Mouse (Mus musculus): ENCODE results near the gene Lhfpl4. TPM values are rescaled to one million over a fixed set of nuclear protein-coding genes. Genes with fewer than 3 reads are reported as not detected.
A peak's percentile ranks its signal among the peaks of the same experiment; 100 is the strongest.

Lhfpl4 gene
- polyA plus RNA-seq, 1 experiment from 2014 or later: 47.1 TPM

- Histone ChIP-seq H3K4me2 (no peak overlapping the region), H3K9ac (no peak overlapping the region), H3K9me3 (no peaks in the 10 kb centered on the region), H3K27me3 (no peaks in the 10 kb centered on the region), H3K36me3 (peaks cover 31% of the 10 kb centered on the region), H3K27ac (replicated peaks) (no peak overlapping the region), H3K4me1 (replicated peaks) (peaks cover 12% of the 10 kb centered on the region), H3K4me3 (no peak overlapping the region)
- ATAC-seq (ENCODE audit: low read depth): no peak
- WGBS: 86% methylated on average over 21 of the region's 21 CpGs
These were observed 10.2 kb downstream of the Lhfpl4 start for GRCm38 (mm10) chr6:113184866-113185525.

- no peak overlapping the region for H3K4me2 ChIP-seq
- ATAC-seq (ENCODE audit: low read depth): no peak
- no peaks in the 10 kb centered on the region for H3K9me3 ChIP-seq
- H3K27ac ChIP-seq (replicated peaks): no peak overlapping the region
- peaks cover 20% of the 10 kb centered on the region for H3K4me1 ChIP-seq (replicated peaks)
- H3K27me3 ChIP-seq: no peaks in the 10 kb centered on the region
- peaks cover 28% of the 10 kb centered on the region for H3K36me3 ChIP-seq
- H3K9ac ChIP-seq: no peak overlapping the region
- WGBS: 74% methylated on average over 9 of the region's 9 CpGs
- H3K4me3 ChIP-seq: no peak overlapping the region
These were observed 11.0 kb downstream of the Lhfpl4 start for GRCm38 (mm10) chr6:113184163-113184562.

GRCm38 (mm10) chr6:113179195-113179733, 15.9 kb downstream of the Lhfpl4 start:
- Histone ChIP-seq H3K4me2 (peak overlapping the region; percentile 49), H3K27ac (replicated peaks) (peak overlapping the region; percentile 81), H3K4me1 (replicated peaks) (peaks cover 24% of the 10 kb centered on the region), H3K4me3 (peak overlapping the region; percentile 20; the same call in 1 of the 2 replicates), H3K9me3 (no peaks in the 10 kb centered on the region), H3K9ac (peak overlapping the region; percentile 49), H3K27me3 (no peaks in the 10 kb centered on the region), H3K36me3 (peaks cover 26% of the 10 kb centered on the region)
- ATAC-seq (ENCODE audit: low read depth): peak; percentile 48; the same call in 1 of the 2 replicates
- 29% methylated on average over 4 of the region's 4 CpGs for WGBS

GRCm38 (mm10) chr6:113178286-113179194, 16.6 kb downstream of the Lhfpl4 start:
- Histone ChIP-seq H3K36me3 (peaks cover 27% of the 10 kb centered on the region), H3K27ac (replicated peaks) (peak overlapping the region; percentile 81), H3K4me3 (peak overlapping the region; percentile 20; the same call in 1 of the 2 replicates), H3K27me3 (no peaks in the 10 kb centered on the region), H3K9ac (peak overlapping the region; percentile 43; the same call in 1 of the 2 replicates), H3K4me1 (replicated peaks) (peaks cover 22% of the 10 kb centered on the region), H3K4me2 (peak overlapping the region; percentile 49), H3K9me3 (no peaks in the 10 kb centered on the region)
- ATAC-seq (ENCODE audit: low read depth): peak; percentile 94
- WGBS: 20% methylated on average over 14 of the region's 14 CpGs

- H3K4me2 ChIP-seq: no peak overlapping the region
- no peak overlapping the region for H3K9ac ChIP-seq
- 82% methylated on average over 8 of the region's 8 CpGs for WGBS
- H3K27me3 ChIP-seq: no peaks in the 10 kb centered on the region
- no peak for ATAC-seq (ENCODE audit: low read depth)
- no peak overlapping the region for H3K27ac ChIP-seq (replicated peaks)
- H3K9me3 ChIP-seq: no peaks in the 10 kb centered on the region
- peaks cover 30% of the 10 kb centered on the region for H3K36me3 ChIP-seq
- H3K4me3 ChIP-seq: no peak overlapping the region
- peaks cover 22% of the 10 kb centered on the region for H3K4me1 ChIP-seq (replicated peaks)
These were observed 18.6 kb downstream of the Lhfpl4 start for GRCm38 (mm10) chr6:113176613-113177012.

- Histone ChIP-seq H3K4me2 (no peak overlapping the region), H3K27ac (replicated peaks) (no peak overlapping the region), H3K27me3 (no peaks in the 10 kb centered on the region), H3K9me3 (no peaks in the 10 kb centered on the region), H3K4me1 (replicated peaks) (peaks cover 22% of the 10 kb centered on the region), H3K4me3 (no peak overlapping the region), H3K9ac (no peak overlapping the region), H3K36me3 (peaks cover 40% of the 10 kb centered on the region)
- WGBS: 91% methylated on average over 3 of the region's 3 CpGs
- no peak for ATAC-seq (ENCODE audit: low read depth)
These were observed 19.7 kb downstream of the Lhfpl4 start for GRCm38 (mm10) chr6:113175469-113175868.

- no peaks in the 10 kb centered on the region for H3K4me1 ChIP-seq (replicated peaks)
- H3K4me2 ChIP-seq: no peak overlapping the region
- H3K27ac ChIP-seq (replicated peaks): no peak overlapping the region
- no peaks in the 10 kb centered on the region for H3K27me3 ChIP-seq
- H3K4me3 ChIP-seq: no peak overlapping the region
- WGBS: 80% methylated on average over 1 of the region's 1 CpGs
- no peak overlapping the region for H3K9ac ChIP-seq
- H3K9me3 ChIP-seq: no peaks in the 10 kb centered on the region
- H3K36me3 ChIP-seq: peaks cover 46% of the 10 kb centered on the region
- no peak for ATAC-seq (ENCODE audit: low read depth)
These were observed 22.6 kb downstream of the Lhfpl4 start for GRCm38 (mm10) chr6:113172568-113172967.

GRCm38 (mm10) chr6:113172011-113172410, 23.2 kb downstream of the Lhfpl4 start:
- H3K4me3 ChIP-seq: no peak overlapping the region
- peaks cover 46% of the 10 kb centered on the region for H3K36me3 ChIP-seq
- no peak for ATAC-seq (ENCODE audit: low read depth)
- no peak overlapping the region for H3K4me2 ChIP-seq
- H3K9ac ChIP-seq: no peak overlapping the region
- H3K4me1 ChIP-seq (replicated peaks): peaks cover 1% of the 10 kb centered on the region; the same call in 1 of the 2 replicates
- no peak overlapping the region for H3K27ac ChIP-seq (replicated peaks)
- H3K9me3 ChIP-seq: no peaks in the 10 kb centered on the region
- no peaks in the 10 kb centered on the region for H3K27me3 ChIP-seq

GRCm38 (mm10) chr6:113170651-113171050, 24.5 kb downstream of the Lhfpl4 start:
- H3K9me3 ChIP-seq: no peaks in the 10 kb centered on the region
- no peak for ATAC-seq (ENCODE audit: low read depth)
- no peak overlapping the region for H3K4me3 ChIP-seq
- 92% methylated on average over 8 of the region's 8 CpGs for WGBS
- H3K9ac ChIP-seq: no peak overlapping the region
- peaks cover 7% of the 10 kb centered on the region; the same call in 1 of the 2 replicates for H3K4me1 ChIP-seq (replicated peaks)
- H3K36me3 ChIP-seq: peaks cover 39% of the 10 kb centered on the region
- no peak overlapping the region for H3K4me2 ChIP-seq
- H3K27ac ChIP-seq (replicated peaks): no peak overlapping the region
- H3K27me3 ChIP-seq: no peaks in the 10 kb centered on the region

GRCm38 (mm10) chr6:113169852-113170251, 25.3 kb downstream of the Lhfpl4 start:
- H3K9ac ChIP-seq: no peak overlapping the region
- ATAC-seq (ENCODE audit: low read depth): no peak
- WGBS: 78% methylated on average over 3 of the region's 3 CpGs
- peaks cover 7% of the 10 kb centered on the region; the same call in 1 of the 2 replicates for H3K4me1 ChIP-seq (replicated peaks)
- peaks cover 31% of the 10 kb centered on the region for H3K36me3 ChIP-seq
- H3K9me3 ChIP-seq: no peaks in the 10 kb centered on the region
- no peak overlapping the region for H3K27ac ChIP-seq (replicated peaks)
- no peak overlapping the region for H3K4me3 ChIP-seq
- no peak overlapping the region for H3K4me2 ChIP-seq
- no peaks in the 10 kb centered on the region for H3K27me3 ChIP-seq

GRCm38 (mm10) chr6:113168316-113168975, 26.7 kb downstream of the Lhfpl4 start:
- H3K27ac ChIP-seq (replicated peaks): no peak overlapping the region
- ATAC-seq (ENCODE audit: low read depth): no peak
- H3K9me3 ChIP-seq: no peaks in the 10 kb centered on the region
- H3K27me3 ChIP-seq: no peaks in the 10 kb centered on the region
- peaks cover 25% of the 10 kb centered on the region for H3K36me3 ChIP-seq
- H3K9ac ChIP-seq: no peak overlapping the region
- 89% methylated on average over 7 of the region's 7 CpGs for whole genome bisulfite sequencing
- peaks cover 7% of the 10 kb centered on the region; the same call in 1 of the 2 replicates for H3K4me1 ChIP-seq (replicated peaks)
- no peak overlapping the region for H3K4me3 ChIP-seq
- H3K4me2 ChIP-seq: no peak overlapping the region

Data from neural tube, embryonic 13.5 days (tissue).